Mouse (Mus musculus): ENCODE results near the gene AL607142.1. TPM values are rescaled to one million over a fixed set of nuclear protein-coding genes. Genes with fewer than 3 reads are reported as not detected.

AL607142.1 gene
- polyA plus RNA-seq, 1 experiment from 2014 or later, result not detected

GRCm38 (mm10) chr4:120049857-120050256 is 14.9 kb upstream of the AL607142.1 start:
- H3K4me2 ChIP-seq (ENCODE audit: low read depth, low read length), result no peak overlapping the region
- peaks cover 3% of the 10 kb centered on the region; the same call in 1 of the 2 replicates for H3K4me1 ChIP-seq (ENCODE audit: control insufficient read depth, insufficient read depth, low read length)
- 89% methylated on average over 3 of the region's 3 CpGs for WGBS
- H3K27ac ChIP-seq (ENCODE audit: low read length), result no peak overlapping the region
- H3K4me3 ChIP-seq (replicated peaks; ENCODE audit: low read length), result no peak overlapping the region
- no peak overlapping the region for H3K9ac ChIP-seq (ENCODE audit: low read length)
- H3K36me3 ChIP-seq (ENCODE audit: control insufficient read depth, insufficient read depth, low read length), result no peaks in the 10 kb centered on the region
- H3K9me3 ChIP-seq (replicated peaks; ENCODE audit: control insufficient read depth, low read length), result no peaks in the 10 kb centered on the region
- no peaks in the 10 kb centered on the region for H3K27me3 ChIP-seq (ENCODE audit: control insufficient read depth, insufficient read depth, low read length)
- no peak for ATAC-seq (ENCODE audit: insufficient read depth, low FRiP score)

DNA sequence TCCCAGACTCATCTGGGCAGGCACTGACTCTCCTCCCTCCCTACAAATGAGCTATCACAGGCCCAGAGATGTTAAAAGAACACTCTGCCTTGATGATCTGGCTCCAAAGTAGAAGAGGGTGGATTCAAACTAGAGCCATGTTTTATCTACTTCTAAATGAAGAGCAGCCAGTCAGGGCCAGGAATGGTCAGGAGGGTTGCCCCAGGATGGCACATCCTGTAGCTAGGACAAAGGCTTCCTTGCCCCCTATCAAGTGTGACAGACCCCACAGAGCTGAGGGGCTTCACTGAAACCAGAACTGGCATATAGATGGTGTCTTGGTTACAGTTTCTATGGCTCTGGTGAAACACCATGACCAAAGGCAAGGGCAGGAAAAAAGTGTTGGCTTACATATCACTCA is 12.3 kb upstream of the AL607142.1 start:
- Histone ChIP-seq H3K27me3 (ENCODE audit: control insufficient read depth, insufficient read depth, low read length) (no peaks in the 10 kb centered on the region), H3K4me1 (ENCODE audit: control insufficient read depth, insufficient read depth, low read length) (no peaks in the 10 kb centered on the region), H3K9me3 (replicated peaks; ENCODE audit: control insufficient read depth, low read length) (no peaks in the 10 kb centered on the region), H3K9ac (ENCODE audit: low read length) (no peak overlapping the region), H3K4me2 (ENCODE audit: low read depth, low read length) (no peak overlapping the region), H3K4me3 (replicated peaks; ENCODE audit: low read length) (no peak overlapping the region), H3K27ac (ENCODE audit: low read length) (no peak overlapping the region), H3K36me3 (ENCODE audit: control insufficient read depth, insufficient read depth, low read length) (no peaks in the 10 kb centered on the region)
- ATAC-seq (ENCODE audit: insufficient read depth, low FRiP score), result no peak

DNA sequence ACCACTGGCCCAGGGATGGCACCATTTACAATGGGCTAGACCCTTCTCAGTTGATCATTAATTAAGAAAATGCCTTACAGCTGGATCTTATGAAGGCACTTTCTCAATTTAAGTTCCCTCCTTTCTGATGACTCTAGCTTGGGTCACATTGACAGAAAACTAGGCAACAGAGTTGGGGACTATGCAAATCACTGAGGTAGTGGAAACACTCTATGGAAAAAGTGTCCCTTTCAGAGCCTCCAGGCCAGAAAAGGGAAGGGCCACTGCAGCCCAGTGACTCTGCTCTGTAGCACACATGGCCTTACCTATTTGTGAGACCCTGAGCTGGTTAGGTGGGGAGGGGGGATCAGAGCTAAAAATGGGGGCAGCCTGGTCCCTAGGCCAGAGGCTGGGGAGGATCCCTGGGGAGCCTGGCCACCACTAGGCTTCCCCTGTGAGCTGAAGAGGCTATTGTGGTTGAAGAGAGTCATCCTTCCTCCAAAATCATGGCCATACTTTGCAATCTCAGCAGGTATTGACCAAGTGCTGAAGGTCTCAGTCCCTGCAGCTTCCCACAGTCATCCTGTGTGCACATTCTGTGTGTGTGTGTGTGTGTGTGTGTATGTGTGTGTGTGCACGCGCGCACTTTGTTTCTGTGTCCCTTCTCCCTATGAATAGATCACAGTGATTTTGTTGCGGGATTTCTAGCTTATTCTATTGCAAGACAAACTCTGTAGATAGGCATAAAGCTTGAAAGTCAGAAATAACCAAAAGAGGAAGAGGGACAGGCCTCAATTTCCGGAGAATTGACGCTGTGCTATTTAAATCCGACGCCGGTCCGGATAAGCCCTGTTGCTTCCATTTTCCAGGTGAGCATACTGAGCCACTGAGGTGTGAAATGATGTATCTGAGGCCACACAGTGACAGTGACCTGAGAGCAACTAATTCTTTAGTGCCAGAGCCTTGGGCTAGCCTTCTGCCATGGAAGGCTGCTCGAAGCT is 11.5 kb upstream of the AL607142.1 start:
- H3K9ac ChIP-seq (ENCODE audit: low read length), result no peak overlapping the region

DNA sequence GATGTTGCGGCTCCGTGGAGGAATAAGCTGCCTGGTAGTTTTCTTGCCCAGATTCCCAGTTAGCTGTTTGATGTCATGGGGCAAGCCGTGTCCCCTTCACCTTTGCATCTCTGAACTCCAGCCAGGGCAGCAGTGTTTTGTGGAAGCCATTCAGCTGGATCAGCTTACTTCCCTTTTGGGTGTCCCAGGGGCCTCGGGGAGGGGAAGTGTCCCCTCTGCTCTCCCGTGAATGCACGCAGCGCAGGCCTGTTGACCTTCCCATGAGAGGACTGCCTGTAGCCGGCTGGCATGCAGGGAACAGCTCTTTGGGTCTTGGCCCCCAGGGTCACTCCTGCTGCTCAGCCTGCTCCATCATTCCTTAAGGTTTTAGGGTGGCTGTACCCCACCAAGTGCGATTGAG is 10.7 kb upstream of the AL607142.1 start:
- Histone ChIP-seq H3K27ac (ENCODE audit: low read length) (no peak overlapping the region), H3K36me3 (ENCODE audit: control insufficient read depth, insufficient read depth, low read length) (no peaks in the 10 kb centered on the region), H3K4me1 (ENCODE audit: control insufficient read depth, insufficient read depth, low read length) (no peaks in the 10 kb centered on the region), H3K9me3 (replicated peaks; ENCODE audit: control insufficient read depth, low read length) (no peaks in the 10 kb centered on the region), H3K4me2 (ENCODE audit: low read depth, low read length) (no peak overlapping the region), H3K9ac (ENCODE audit: low read length) (no peak overlapping the region), H3K4me3 (replicated peaks; ENCODE audit: low read length) (no peak overlapping the region), H3K27me3 (ENCODE audit: control insufficient read depth, insufficient read depth, low read length) (no peaks in the 10 kb centered on the region)
- 60% methylated on average over 9 of the region's 9 CpGs for WGBS
- no peak for ATAC-seq (ENCODE audit: insufficient read depth, low FRiP score)

More for the DNA sequence above, 11.5 kb upstream of the AL607142.1 start:
- Histone ChIP-seq H3K4me1 (ENCODE audit: control insufficient read depth, insufficient read depth, low read length) (no peaks in the 10 kb centered on the region), H3K36me3 (ENCODE audit: control insufficient read depth, insufficient read depth, low read length) (no peaks in the 10 kb centered on the region), H3K27ac (ENCODE audit: low read length) (no peak overlapping the region), H3K4me3 (replicated peaks; ENCODE audit: low read length) (no peak overlapping the region), H3K4me2 (ENCODE audit: low read depth, low read length) (no peak overlapping the region), H3K27me3 (ENCODE audit: control insufficient read depth, insufficient read depth, low read length) (no peaks in the 10 kb centered on the region), H3K9me3 (replicated peaks; ENCODE audit: control insufficient read depth, low read length) (no peaks in the 10 kb centered on the region)
- no peak for ATAC-seq (ENCODE audit: insufficient read depth, low FRiP score)
- 95% methylated on average over 11 of the region's 11 CpGs for WGBS

- H3K4me1 ChIP-seq (ENCODE audit: control insufficient read depth, insufficient read depth, low read length), result no peaks in the 10 kb centered on the region
- H3K4me3 ChIP-seq (replicated peaks; ENCODE audit: low read length), result no peak overlapping the region
- H3K9ac ChIP-seq (ENCODE audit: low read length), result no peak overlapping the region
- WGBS, result 88% methylated on average over 9 of the region's 9 CpGs
- ATAC-seq (ENCODE audit: insufficient read depth, low FRiP score), result no peak
- no peak overlapping the region for H3K27ac ChIP-seq (ENCODE audit: low read length)
- H3K9me3 ChIP-seq (replicated peaks; ENCODE audit: control insufficient read depth, low read length), result no peaks in the 10 kb centered on the region
- no peaks in the 10 kb centered on the region for H3K27me3 ChIP-seq (ENCODE audit: control insufficient read depth, insufficient read depth, low read length)
- H3K4me2 ChIP-seq (ENCODE audit: low read depth, low read length), result no peak overlapping the region
- H3K36me3 ChIP-seq (ENCODE audit: control insufficient read depth, insufficient read depth, low read length), result no peaks in the 10 kb centered on the region
These were observed 8.3 kb upstream of the AL607142.1 start for GRCm38 (mm10) chr4:120056451-120056850.

- Histone ChIP-seq H3K27me3 (ENCODE audit: control insufficient read depth, insufficient read depth, low read length) (no peaks in the 10 kb centered on the region), H3K27ac (ENCODE audit: low read length) (no peak overlapping the region), H3K9me3 (replicated peaks; ENCODE audit: control insufficient read depth, low read length) (no peaks in the 10 kb centered on the region), H3K36me3 (ENCODE audit: control insufficient read depth, insufficient read depth, low read length) (no peaks in the 10 kb centered on the region), H3K4me1 (ENCODE audit: control insufficient read depth, insufficient read depth, low read length) (no peaks in the 10 kb centered on the region), H3K4me3 (replicated peaks; ENCODE audit: low read length) (no peak overlapping the region), H3K9ac (ENCODE audit: low read length) (no peak overlapping the region), H3K4me2 (ENCODE audit: low read depth, low read length) (no peak overlapping the region)
- no peak for ATAC-seq (ENCODE audit: insufficient read depth, low FRiP score)
- WGBS, result 74% methylated on average over 8 of the region's 8 CpGs
These were observed 7.3 kb upstream of the AL607142.1 start for GRCm38 (mm10) chr4:120057529-120057928.

DNA sequence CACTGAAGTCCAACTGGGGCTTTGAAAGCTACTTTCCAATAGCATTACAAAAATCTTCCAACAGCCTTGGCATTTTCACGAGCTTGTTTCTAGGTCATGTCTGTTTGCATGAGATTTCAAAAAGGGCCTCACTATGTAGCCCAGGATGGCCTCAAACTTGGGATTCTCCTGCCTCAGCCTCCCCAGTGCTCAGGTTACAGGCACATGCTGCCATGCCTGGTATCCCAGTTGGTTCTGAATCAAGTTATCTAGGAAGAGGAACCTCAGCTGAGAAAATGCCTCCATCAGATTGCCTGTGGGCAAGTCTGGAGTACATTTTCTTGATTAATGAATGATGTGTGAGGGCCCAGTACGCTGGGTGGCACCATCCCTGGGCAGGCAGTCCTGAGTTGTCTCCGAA is 6.6 kb upstream of the AL607142.1 start:
- H3K27me3 ChIP-seq (ENCODE audit: control insufficient read depth, insufficient read depth, low read length), result no peaks in the 10 kb centered on the region
- no peak overlapping the region for H3K9ac ChIP-seq (ENCODE audit: low read length)
- no peak for ATAC-seq (ENCODE audit: insufficient read depth, low FRiP score)
- no peaks in the 10 kb centered on the region for H3K36me3 ChIP-seq (ENCODE audit: control insufficient read depth, insufficient read depth, low read length)
- no peaks in the 10 kb centered on the region for H3K9me3 ChIP-seq (replicated peaks; ENCODE audit: control insufficient read depth, low read length)
- no peak overlapping the region for H3K4me3 ChIP-seq (replicated peaks; ENCODE audit: low read length)
- no peaks in the 10 kb centered on the region for H3K4me1 ChIP-seq (ENCODE audit: control insufficient read depth, insufficient read depth, low read length)
- no peak overlapping the region for H3K4me2 ChIP-seq (ENCODE audit: low read depth, low read length)
- 85% methylated on average over 3 of the region's 3 CpGs for WGBS
- H3K27ac ChIP-seq (ENCODE audit: low read length), result no peak overlapping the region

GRCm38 (mm10) chr4:120058794-120059193 is 6.0 kb upstream of the AL607142.1 start:
- no peak for ATAC-seq (ENCODE audit: insufficient read depth, low FRiP score)
- no peaks in the 10 kb centered on the region for H3K36me3 ChIP-seq (ENCODE audit: control insufficient read depth, insufficient read depth, low read length)
- no peak overlapping the region for H3K4me2 ChIP-seq (ENCODE audit: low read depth, low read length)
- no peak overlapping the region for H3K27ac ChIP-seq (ENCODE audit: low read length)
- H3K4me3 ChIP-seq (replicated peaks; ENCODE audit: low read length), result no peak overlapping the region
- H3K4me1 ChIP-seq (ENCODE audit: control insufficient read depth, insufficient read depth, low read length), result no peaks in the 10 kb centered on the region
- no peak overlapping the region for H3K9ac ChIP-seq (ENCODE audit: low read length)
- no peaks in the 10 kb centered on the region for H3K9me3 ChIP-seq (replicated peaks; ENCODE audit: control insufficient read depth, low read length)
- 65% methylated on average over 10 of the region's 10 CpGs for WGBS
- H3K27me3 ChIP-seq (ENCODE audit: control insufficient read depth, insufficient read depth, low read length), result no peaks in the 10 kb centered on the region

GRCm38 (mm10) chr4:120061727-120062126 is 3.1 kb upstream of the AL607142.1 start:
- H3K4me1 ChIP-seq (ENCODE audit: control insufficient read depth, insufficient read depth, low read length), result no peaks in the 10 kb centered on the region
- H3K27me3 ChIP-seq (ENCODE audit: control insufficient read depth, insufficient read depth, low read length), result no peaks in the 10 kb centered on the region
- no peak overlapping the region for H3K4me3 ChIP-seq (replicated peaks; ENCODE audit: low read length)
- no peak overlapping the region for H3K4me2 ChIP-seq (ENCODE audit: low read depth, low read length)
- ATAC-seq (ENCODE audit: insufficient read depth, low FRiP score), result no peak
- no peaks in the 10 kb centered on the region for H3K9me3 ChIP-seq (replicated peaks; ENCODE audit: control insufficient read depth, low read length)
- WGBS, result 87% methylated on average over 6 of the region's 6 CpGs
- no peak overlapping the region for H3K27ac ChIP-seq (ENCODE audit: low read length)
- no peak overlapping the region for H3K9ac ChIP-seq (ENCODE audit: low read length)
- H3K36me3 ChIP-seq (ENCODE audit: control insufficient read depth, insufficient read depth, low read length), result no peaks in the 10 kb centered on the region

All from stomach, embryonic 16.5 days (tissue).